Mouse (Mus musculus) hindbrain, embryonic 10.5 days (tissue): ENCODE data around the gene Cacnb3. TPM values are rescaled to one million over a fixed set of nuclear protein-coding genes. Genes with fewer than 3 reads are reported as not detected.

ENCODE experiments used
- DNase-seq: peaks from one replicate; pipeline ENCODE4 v3.0.0-alpha.2; 2017; ENCODE audit warnings: low spot score
- H3K27ac ChIP-seq: fragments of 300-500 bp; sonication (generic); 2 replicates; pipeline ENCODE4 v1.5.1; 2016; ENCODE audit warnings: mild to moderate bottlenecking, moderate library complexity
- H3K27me3 ChIP-seq: fragments of 300-500 bp; sonication (generic); 2 replicates; pipeline ENCODE4 v1.6.1; 2016; ENCODE audit warnings: mild to moderate bottlenecking; ENCODE audit not compliant: poor library complexity, insufficient read depth, severe bottlenecking
- H3K36me3 ChIP-seq: fragments of 300-500 bp; sonication (generic); 2 replicates; pipeline ENCODE4 v1.6.1; 2016; ENCODE audit warnings: mild to moderate bottlenecking, moderate library complexity
- H3K4me1 ChIP-seq: fragments of 300-500 bp; sonication (generic); replicated peaks from 2 replicates; pipeline ENCODE4 v1.6.1; 2016; ENCODE audit warnings: mild to moderate bottlenecking
- H3K4me3 ChIP-seq: fragments of 300-500 bp; sonication (generic); 2 replicates; pipeline ENCODE4 v1.5.1; 2016; ENCODE audit warnings: mild to moderate bottlenecking, moderate library complexity
- H3K9me3 ChIP-seq: fragments of 300-500 bp; sonication (generic); 2 replicates; pipeline ENCODE4 v1.6.1; 2016; ENCODE audit warnings: mild to moderate bottlenecking, moderate library complexity
- WGBS: fragments of 180-500 bp; shearing (Covaris S2); methylation state at CpG from one replicate; pipeline ENCODE4 v1.1.7; 2016; 5-methylcytosine and 5-hydroxymethylcytosine counted together
- polyA plus RNA-seq: library from polyadenylated mRNA; unstranded; fragments of >200 nt; fragmentation: Nextera tagmentation; extraction: Ambion mirVana; gene quantifications from 2 replicates; pipeline ENCODE4 v1.2.1, GENCODE M21; 2016

Gene Cacnb3
- polyA plus RNA-seq, 1 experiment from 2014 or later, result 58.6 TPM

DNA sequence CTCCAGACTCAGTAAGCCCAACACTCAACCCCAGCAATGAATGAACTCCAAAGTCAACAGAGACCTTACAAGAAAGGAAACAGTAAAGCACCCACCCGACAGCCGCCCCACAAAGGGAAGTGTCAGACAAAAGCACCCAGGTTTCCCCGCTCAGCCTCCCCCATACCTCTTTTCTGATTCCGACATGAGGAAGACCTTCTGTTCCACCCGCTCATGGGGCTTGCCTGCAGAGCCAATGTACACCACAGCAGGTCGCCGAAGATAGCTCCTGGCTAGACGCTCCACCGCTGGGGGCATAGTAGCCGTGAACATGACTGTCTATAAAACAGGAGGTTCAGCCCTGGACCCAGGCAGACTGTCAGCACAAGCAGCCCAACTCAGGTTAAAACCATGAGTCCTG, 16.7 kb downstream of the Cacnb3 start:
- no peak for DNase-seq
- WGBS, result 87% methylated on average over 10 of the region's 10 CpGs
- no peaks in the 10 kb centered on the region for H3K4me1 ChIP-seq
- no peaks in the 10 kb centered on the region for H3K9me3 ChIP-seq
- H3K27me3 ChIP-seq, result no peaks in the 10 kb centered on the region
- peaks cover 100% of the 10 kb centered on the region for H3K36me3 ChIP-seq
- H3K4me3 ChIP-seq, result no peak overlapping the region
- H3K27ac ChIP-seq, result no peak overlapping the region

DNA sequence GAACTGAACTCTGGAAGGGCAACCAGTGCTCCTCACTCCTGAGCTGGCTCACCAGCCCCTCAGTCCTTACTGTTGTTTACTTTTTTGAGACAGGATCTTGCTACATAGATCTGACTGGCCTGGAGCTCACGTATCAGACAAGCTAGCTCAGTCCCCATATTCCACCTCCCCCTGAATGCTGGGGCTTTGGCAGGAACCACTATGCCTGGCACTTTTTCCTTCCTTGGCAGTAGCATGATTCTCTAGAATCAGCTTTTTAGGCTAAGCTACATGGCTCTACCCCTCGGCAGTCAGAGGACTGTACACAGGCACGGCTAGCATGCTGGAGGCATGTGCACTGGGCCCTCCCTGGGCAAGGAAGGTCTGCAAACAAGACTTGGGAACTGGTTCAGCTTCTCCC, 17.4 kb downstream of the Cacnb3 start:
- DNase-seq, result no peak
- no peaks in the 10 kb centered on the region for H3K27me3 ChIP-seq
- H3K4me1 ChIP-seq, result no peaks in the 10 kb centered on the region
- peaks cover 100% of the 10 kb centered on the region for H3K36me3 ChIP-seq
- no peak overlapping the region for H3K27ac ChIP-seq
- H3K9me3 ChIP-seq, result no peaks in the 10 kb centered on the region
- H3K4me3 ChIP-seq, result no peak overlapping the region
- WGBS, result 95% methylated on average over 3 of the region's 3 CpGs

DNA sequence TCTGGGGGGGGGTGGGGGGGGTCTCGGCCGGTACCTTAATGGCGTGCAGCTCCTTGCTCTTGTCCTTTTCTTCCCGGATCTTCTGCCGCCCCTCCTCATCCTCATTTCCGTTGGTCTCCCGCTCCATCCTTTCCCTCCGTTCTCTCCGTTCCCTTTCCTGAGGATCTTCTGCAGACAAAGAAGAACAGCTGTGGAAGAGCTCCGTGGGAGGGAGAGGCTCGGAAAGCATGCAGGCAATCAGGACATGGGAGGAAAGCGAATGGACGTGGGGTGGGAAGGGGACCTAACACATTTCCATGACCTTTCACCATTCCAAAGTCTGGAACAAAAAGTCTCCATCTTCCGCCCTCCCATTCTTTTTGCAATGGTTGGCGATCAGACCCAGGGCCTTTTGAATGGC, 20.8 kb downstream of the Cacnb3 start:
- Histone ChIP-seq H3K4me3 (no peak overlapping the region), H3K4me1 (no peaks in the 10 kb centered on the region), H3K27me3 (no peaks in the 10 kb centered on the region), H3K36me3 (peaks cover 100% of the 10 kb centered on the region), H3K9me3 (no peaks in the 10 kb centered on the region), H3K27ac (no peak overlapping the region)
- no peak for DNase-seq
- 90% methylated on average over 15 of the region's 15 CpGs for WGBS

DNA sequence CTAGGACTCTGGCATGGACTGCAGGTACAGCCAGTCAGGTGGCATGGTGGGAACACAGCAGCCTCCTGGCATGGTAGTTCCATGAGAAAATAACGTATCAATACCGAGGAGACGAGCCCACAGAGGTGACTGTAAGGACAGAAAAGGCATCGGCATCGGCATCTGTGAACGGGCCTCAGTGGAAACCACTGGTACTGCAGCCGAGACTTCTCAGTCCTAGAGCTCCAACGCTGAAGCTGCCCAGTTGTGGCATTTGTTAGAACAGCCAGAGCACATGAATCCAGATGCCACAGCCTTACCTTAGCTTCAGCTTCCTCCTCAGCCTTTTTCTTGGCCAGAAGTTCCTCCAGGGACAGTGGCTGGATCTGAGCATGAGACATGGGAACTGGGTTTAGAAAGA, 21.5 kb downstream of the Cacnb3 start:
- H3K27me3 ChIP-seq, result no peaks in the 10 kb centered on the region
- no peaks in the 10 kb centered on the region for H3K4me1 ChIP-seq
- no peaks in the 10 kb centered on the region for H3K9me3 ChIP-seq
- no peak overlapping the region for H3K27ac ChIP-seq
- WGBS, result 96% methylated on average over 8 of the region's 8 CpGs
- DNase-seq, result no peak
- H3K4me3 ChIP-seq, result no peak overlapping the region
- H3K36me3 ChIP-seq, result peaks cover 100% of the 10 kb centered on the region

DNA sequence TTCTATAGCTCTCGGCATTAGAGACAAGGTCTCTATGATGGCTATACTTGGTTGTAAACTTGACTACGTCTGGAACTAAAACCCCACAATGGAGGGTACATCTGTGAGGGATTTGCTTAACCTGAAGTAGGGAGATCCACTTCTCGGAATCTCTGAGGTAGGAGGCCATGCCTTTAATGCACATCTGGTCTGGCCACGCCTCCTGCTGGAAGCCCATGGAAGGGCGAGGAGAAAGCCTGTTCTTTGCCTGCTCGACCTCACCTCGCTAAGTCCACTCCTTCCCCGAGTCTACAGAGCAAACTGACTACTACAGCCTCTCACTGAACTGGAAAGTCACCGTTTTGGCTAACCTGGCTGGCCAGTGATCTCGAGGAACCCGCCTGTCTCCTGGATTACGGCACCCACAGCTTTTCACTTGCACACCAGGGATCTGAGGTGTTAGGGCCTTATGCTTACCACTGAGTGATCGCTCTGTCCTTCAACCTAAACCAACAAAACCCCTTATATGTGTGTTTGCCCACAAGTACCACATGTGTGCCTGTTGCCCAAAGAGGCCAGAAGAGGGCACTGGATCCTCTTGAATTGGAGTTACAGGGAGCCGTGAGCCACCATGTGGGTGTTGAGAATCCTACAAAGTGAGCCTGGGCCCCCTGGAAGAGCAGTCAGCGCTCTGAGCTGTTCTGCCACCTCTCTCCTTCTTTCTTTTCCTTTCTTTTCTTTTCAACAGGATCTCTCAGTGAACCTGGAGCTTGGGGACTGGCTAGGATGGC, 26.5 kb downstream of the Cacnb3 start:
- Histone ChIP-seq H3K27me3 (no peaks in the 10 kb centered on the region), H3K36me3 (peaks cover 89% of the 10 kb centered on the region), H3K9me3 (peaks cover 3% of the 10 kb centered on the region; the same call in 1 of the 2 replicates), H3K4me1 (peaks cover 12% of the 10 kb centered on the region), H3K4me3 (no peak overlapping the region), H3K27ac (no peak overlapping the region)
- DNase-seq, result no peak
- WGBS, result 87% methylated on average over 15 of the region's 15 CpGs

DNA sequence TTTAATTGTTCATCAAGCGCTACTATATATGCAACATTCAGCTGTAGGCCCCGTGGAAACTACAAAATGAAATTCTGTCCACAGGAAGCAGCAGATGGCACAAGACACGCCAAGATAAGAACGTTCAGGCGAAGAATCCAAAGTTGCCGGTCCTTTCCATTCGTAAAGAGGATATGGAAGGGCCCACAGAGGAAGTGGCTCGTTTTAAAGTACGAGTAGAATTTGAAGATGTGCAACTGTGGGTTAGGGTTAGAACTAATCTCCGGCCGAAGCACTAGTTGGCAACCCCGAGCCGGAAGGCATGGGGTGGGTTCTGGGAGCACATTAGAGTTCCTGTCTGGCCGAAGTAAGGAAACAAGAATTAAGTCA, 31.5 kb downstream of the Cacnb3 start:
- H3K4me3 ChIP-seq, result peak overlapping the region; percentile 91
- WGBS, result 2% methylated on average over 14 of the region's 14 CpGs
- peaks cover 38% of the 10 kb centered on the region for H3K36me3 ChIP-seq
- peaks cover 15% of the 10 kb centered on the region for H3K4me1 ChIP-seq
- peaks cover 3% of the 10 kb centered on the region; the same call in 1 of the 2 replicates for H3K9me3 ChIP-seq
- DNase-seq, result no peak
- H3K27me3 ChIP-seq, result no peaks in the 10 kb centered on the region
- peak overlapping the region; percentile 98 for H3K27ac ChIP-seq

DNA sequence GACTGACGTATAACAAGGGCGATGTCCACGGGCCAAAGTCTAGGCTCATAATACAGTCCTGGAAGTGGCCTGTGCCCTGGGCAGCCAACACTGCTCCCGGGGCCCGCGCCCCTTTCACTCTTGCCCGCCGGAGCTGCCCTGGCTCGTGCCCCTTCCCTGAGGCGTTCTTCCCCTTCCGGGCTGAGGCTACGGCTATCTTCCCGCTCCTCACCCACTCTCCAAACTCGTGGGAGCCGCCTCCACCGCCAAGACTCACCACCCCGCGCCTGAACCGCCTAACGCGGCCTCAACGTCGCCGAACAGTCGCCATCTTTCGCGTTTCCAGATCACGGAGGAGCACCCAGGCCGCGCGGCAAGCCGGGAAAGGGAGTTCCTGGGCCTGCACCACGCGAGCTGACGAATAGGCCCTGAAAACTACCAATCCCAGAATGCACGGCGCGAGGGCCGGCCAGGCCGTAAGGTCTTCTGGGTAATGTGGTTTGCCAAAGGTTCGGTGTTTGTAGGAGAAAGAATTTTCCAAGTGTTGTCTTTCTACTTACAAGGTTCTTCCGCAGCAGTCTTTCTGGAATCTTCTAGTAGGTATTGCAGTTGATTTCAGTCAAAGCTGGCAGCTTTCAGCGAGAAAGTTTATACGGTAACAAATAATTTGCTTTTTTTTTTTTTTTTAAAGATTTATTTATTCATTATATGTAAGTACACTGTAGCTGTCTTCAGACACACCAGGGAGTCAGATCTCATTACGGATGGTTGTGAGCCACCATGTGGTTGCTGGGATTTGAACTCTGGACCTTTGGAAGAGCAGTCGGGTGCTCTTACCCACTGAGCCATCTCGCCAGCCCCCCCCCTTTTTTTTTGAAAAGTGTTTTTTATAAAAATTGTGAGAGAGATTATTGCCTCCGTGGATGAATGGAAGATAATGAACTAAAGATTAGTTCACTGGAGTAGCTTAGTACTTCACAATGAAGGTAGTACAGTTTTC, 32.2 kb downstream of the Cacnb3 start, which contains the start of gene Ddx23:
TSS of gene Ddx23 (minus strand) at position 328 of the 979 bp plus-strand sequence.
- no peaks in the 10 kb centered on the region for H3K27me3 ChIP-seq
- 5% methylated on average over 48 of the region's 48 CpGs for WGBS
- DNase-seq, result peak; percentile 95
- H3K9me3 ChIP-seq, result peaks cover 1% of the 10 kb centered on the region; the same call in 1 of the 2 replicates
- peaks cover 32% of the 10 kb centered on the region for H3K36me3 ChIP-seq
- peak within 1 kb of the TSS; percentile 91 for H3K4me3 ChIP-seq
- peak within 1 kb of the TSS; percentile 98 for H3K27ac ChIP-seq
- H3K4me1 ChIP-seq, result peaks cover 15% of the 10 kb centered on the region

DNA sequence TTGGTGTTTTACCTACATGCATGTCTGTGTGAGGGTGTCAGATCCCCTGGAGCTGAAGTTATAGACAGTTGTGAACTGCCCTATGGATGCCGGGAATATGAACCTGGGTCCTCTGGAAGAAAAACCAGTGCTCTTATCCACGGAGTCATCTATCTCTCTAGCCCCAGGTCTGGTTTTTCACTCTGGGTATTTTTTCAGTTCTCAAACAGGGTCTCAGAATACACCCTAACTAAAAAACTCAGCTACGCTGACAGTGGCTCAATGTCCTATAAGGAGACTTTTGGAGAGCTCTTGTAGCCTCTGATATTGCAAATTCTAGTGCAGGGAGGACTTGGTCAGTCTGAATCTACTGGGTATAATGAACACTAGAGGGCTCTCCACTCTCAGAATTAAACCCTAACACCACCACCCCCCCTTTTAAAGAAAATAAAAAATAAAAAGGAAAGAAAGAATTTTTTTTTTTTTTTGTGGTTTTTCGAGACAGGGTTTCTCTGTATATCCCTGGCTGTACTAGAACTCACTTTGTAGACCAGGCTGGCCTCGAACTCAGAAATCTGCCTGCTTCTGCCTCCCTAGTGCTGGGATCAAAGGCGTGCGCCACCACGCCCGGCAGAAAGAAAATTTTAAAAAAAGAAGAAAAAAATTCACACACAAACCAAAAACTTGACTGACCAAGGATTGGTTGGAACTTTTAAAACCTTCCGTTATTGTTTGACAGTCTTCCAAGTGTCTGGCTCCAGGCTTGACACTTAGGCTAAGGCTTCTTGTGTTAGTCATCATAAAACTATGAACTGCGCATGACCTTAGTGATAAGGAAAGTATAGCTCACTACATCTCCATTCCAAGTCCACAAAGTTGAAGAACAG, 33.6 kb downstream of the Cacnb3 start:
- H3K27me3 ChIP-seq, result no peaks in the 10 kb centered on the region
- peaks cover 15% of the 10 kb centered on the region for H3K4me1 ChIP-seq
- H3K36me3 ChIP-seq, result peaks cover 17% of the 10 kb centered on the region
- H3K27ac ChIP-seq, result no peak overlapping the region
- no peaks in the 10 kb centered on the region for H3K9me3 ChIP-seq
- DNase-seq, result no peak
- no peak overlapping the region for H3K4me3 ChIP-seq
- WGBS, result 81% methylated on average over 11 of the region's 11 CpGs

DNA sequence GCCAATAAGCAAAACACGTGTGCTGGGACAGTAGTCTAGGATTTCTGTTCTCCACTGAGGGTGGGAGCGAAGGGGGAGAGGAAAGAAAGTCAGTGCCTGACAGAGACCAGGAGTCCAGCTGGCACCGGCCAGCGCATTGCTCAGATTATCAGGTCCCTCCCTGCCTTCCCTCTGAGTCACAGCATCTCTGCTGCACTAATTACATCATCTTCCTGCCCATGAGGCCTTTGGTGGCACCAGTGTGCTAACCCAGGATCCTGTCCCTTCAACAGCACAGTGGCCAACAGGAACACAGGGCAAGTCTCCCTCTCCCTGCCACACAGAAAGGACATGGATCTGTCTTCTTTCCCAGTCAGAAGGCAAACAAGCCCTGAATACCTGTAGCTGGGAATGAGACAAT, 42.0 kb downstream of the Cacnb3 start:
- no peaks in the 10 kb centered on the region for H3K9me3 ChIP-seq
- no peak overlapping the region for H3K27ac ChIP-seq
- no peak for DNase-seq
- WGBS, result 80% methylated on average over 4 of the region's 4 CpGs
- peaks cover 40% of the 10 kb centered on the region for H3K4me1 ChIP-seq
- no peak overlapping the region for H3K4me3 ChIP-seq
- peaks cover 17% of the 10 kb centered on the region for H3K36me3 ChIP-seq
- peaks cover 42% of the 10 kb centered on the region for H3K27me3 ChIP-seq

DNA sequence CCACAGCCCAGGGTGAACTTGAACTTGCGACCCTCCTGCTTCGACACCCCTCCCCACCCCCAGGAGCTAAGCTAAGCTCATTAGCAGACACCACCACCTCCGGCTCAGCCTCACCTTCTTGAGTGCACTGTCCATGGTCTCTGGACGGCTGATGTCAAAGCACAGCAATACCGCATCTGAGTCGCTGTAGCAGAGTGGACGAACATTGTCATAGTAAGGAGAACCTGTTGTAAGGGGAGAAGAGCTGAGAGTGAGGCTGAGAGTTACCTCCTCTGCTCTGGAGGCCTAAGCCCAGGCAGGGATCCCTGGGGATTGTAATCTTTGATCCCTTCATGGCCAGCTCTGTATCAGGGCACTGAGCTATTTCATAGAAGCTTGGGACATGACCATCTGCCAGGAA, 43.1 kb downstream of the Cacnb3 start:
- no peak for DNase-seq
- H3K4me3 ChIP-seq, result no peak overlapping the region
- H3K4me1 ChIP-seq, result peaks cover 48% of the 10 kb centered on the region
- no peaks in the 10 kb centered on the region for H3K9me3 ChIP-seq
- 89% methylated on average over 7 of the region's 7 CpGs for WGBS
- peaks cover 54% of the 10 kb centered on the region for H3K27me3 ChIP-seq
- H3K27ac ChIP-seq, result peak overlapping the region; percentile 80
- H3K36me3 ChIP-seq, result peaks cover 17% of the 10 kb centered on the region

DNA sequence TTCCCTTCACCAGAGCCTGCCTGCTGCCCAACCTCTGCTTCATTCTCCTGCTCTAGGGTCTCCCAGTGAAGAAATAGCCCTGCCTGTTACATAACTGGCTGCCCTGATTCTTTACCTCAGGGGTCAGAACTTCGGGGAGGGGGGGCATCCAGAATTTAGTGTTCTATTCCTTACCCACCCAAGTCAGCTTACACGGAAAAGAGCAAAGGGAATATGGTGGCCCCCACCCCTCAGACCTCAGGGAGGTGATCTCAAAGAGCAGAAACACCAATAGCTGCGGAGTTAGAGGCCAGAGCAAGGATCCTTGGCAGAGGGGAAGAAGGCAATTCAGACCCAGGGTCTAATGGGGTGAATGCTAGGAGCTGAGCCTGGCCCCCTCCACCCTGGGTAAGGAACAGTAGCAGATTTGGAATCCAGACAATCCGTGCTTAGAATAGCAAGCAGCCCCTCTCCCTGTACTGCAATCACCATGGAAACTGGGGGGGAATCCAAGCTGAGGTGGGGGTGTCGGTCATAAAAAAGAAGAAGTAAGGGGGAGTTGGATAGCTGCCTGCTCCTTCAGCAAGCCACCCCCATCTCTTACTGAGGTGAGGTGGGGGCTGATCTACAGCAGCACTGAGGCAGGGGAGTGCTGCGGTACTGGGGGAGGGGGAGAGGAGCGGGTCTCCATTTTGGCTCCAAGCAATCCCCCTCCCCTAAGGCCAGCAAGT, 43.8 kb downstream of the Cacnb3 start:
- peak; percentile 48 for DNase-seq
- Histone ChIP-seq H3K9me3 (no peaks in the 10 kb centered on the region), H3K27ac (peak overlapping the region; percentile 80), H3K36me3 (peaks cover 17% of the 10 kb centered on the region), H3K4me3 (peak overlapping the region; percentile 64), H3K4me1 (peaks cover 48% of the 10 kb centered on the region), H3K27me3 (peaks cover 59% of the 10 kb centered on the region)
- 30% methylated on average over 7 of the region's 7 CpGs for WGBS
